Mouse (Mus musculus) forelimb bud, embryonic 11.5 days (tissue): ENCODE data around the gene 1700015F17Rik.

ENCODE experiments used
- DNase-seq: peaks from one replicate; pipeline ENCODE4 v3.0.0-alpha.2; 2012; ENCODE audit warnings: low read depth, low spot score

Gene 1700015F17Rik

DNA sequence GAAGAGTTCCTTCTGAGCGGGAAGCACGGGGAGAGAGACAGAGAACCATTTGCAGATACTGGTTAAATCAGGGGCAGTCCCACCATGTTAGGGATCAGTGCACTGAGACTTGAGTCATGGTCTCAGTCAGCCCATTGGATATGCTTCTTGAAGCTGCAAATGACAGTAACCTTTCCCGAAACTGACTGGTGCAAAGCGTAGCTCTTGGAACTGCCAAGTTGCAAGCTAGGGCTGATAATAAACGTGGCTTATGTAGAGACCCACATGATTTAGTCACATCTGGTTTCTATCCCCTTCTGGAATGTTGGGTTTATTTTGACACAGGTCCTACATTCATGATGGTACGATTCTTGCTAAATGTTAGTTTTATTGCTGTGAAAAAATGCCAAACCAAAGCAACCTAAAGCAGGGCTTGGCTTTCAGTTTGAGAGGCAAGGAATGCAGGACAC is 55.2 kb downstream of the 1700015F17Rik start:
- peak; percentile 12 for DNase-seq

DNA sequence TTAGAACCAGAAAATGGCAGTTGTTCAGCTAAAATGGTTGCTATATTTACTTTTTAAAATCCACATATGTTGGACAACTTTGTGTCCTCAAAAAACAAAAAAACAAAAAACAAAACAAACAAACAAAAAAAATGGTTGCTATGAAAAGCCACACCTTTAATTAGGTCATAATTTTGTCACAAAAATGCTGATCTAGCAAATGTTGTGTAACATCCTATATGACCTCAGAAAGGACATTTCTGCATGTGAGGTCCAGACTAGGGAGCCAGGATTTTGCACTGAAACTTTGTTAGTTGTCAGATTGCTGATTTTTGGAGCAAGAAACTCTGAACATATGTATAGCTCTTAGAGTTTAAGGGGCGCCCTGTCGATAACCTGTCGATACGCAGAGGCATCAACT is 55.9 kb downstream of the 1700015F17Rik start:
- no peak for DNase-seq

DNA sequence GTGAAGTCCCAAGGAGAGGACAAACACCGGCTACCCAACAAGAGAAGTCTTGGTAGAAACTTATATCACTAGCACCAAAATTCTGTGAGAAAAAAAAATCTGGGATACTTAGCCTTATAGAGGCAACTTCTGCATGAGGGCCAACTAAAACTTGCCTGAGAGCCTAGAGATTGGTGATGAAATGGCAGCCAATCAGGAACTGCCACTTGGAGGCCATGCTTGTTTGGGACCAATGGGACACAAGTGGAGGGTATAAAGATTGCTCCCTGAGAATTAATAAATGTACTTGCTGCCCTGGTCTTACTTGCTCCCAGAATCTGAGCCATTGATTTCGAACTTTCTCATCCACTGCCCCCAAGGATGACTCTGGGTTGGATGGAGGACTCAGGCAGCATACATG is 57.5 kb downstream of the 1700015F17Rik start:
- DNase-seq = no peak

DNA sequence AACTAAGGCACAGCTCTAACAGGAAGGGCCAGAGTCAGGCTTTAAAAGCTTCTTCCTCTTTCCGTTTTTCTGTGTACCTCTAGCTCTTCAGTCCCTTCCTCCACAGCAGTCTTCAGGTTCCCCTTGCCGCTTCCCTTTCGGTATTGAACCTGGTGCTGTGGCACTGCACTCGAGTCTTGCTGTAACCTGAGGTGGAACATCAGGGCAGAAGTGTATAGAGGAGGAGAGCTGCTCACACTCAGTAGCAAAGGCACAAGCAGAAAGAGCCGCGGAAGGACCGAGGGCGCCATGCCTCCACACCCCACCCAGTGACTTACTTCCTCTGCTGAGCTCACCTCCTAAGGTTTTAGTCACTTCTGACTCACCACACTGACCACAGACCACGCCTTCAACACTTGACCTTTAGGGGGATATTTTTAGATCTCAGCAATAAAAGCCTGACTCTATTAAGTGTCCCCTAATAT is 58.9 kb downstream of the 1700015F17Rik start, which contains the start of gene Cdk14:
TSS of gene Cdk14 (minus strand) at position 321 of the 464 bp plus-strand sequence.
- DNase-seq = no peak

DNA sequence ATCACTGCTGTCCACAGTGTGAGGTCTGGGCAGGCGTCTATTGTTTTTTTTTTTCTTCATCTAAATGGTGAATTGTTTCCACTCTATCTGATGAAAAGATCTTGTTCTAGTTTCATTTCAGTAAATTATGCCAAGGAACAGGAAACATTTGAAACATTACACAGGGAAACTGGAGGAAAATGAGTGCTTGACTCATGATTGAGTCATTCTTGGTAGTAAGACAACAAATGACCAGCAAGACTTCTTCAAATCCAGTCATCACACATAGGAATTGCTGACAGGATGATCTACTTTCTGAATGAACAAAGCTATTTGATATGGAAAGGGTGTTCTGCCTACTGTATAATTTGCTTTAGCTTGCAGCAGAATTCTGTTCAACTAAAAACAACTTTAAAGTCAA is 59.7 kb downstream of the 1700015F17Rik start:
- no peak for DNase-seq

DNA sequence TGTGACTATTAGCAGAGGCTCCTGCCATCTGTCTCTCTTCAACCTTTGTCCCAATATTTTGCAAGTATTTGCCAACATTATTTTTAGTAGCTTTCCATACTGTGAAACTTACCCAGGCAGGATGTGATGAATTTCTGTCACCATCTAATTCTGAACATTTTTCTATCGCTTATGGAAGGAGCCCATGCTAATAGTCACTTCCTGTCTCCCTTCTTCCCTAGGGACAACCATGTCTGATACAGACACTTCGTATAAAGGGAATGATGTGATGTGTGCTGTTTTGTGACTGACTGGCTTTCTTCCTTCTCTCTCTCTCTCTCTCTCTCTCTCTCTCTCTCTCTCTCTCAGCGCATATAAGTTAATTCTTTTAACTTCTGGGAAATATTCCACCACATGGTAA is 64.1 kb downstream of the 1700015F17Rik start:
- DNase-seq = no peak

DNA sequence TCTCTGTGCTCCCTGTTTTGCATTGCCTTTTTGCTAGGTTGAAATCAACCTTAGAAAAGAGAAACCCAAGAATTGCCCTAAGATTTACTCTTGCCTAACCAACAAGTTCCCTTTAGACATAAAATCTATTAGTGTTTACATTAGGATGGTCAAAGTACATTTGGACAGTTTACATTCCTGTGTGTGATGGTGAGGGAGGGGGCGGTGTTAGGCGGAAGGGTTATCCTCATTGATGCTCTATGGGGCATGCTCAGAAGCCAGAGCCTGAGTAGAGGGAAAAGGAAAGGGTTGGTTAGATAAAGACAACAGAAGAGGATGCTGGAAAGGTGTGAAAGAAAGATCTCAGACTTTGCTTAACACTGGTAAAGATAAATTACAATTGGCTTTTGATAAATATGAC is 67.1 kb downstream of the 1700015F17Rik start:
- DNase-seq = no peak

DNA sequence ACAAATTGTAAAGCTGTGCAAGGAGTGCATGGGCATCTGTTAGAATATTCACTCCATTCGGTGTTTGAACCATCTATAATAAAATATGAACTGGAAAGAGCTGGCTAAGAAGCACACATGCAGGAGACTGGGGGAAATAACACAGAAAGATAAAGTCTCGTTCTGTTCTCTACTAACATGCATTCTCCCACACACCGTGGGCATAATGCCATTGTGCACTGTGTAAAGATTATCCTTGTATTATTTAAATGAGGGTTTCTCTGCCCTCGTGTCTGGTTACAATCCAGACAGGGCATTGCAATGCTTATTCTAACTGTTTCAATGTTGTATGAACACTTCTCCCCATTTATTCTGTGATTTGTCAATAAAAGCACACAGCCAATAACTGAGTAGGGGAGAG is 77.0 kb downstream of the 1700015F17Rik start:
- DNase-seq = no peak

DNA sequence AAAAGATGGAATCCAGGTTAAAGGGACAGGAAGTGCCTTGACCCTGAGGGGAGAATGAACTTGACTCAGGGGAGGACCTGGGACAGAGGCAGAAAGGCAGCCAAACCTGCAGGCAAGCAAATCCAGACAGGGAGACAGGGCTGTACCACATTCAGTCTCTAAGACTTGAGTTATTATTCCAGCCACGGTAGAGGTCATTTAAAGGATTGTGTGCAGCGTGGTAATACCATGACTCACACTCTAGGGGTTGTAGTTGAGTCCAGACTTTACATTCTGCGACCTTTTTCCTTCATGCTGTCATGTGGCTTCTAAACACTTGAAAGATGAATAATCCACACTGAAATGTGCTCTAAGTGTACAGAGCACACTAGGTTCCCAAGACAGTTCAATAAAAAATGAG is 86.2 kb downstream of the 1700015F17Rik start:
- no peak for DNase-seq
